In the genomic region with DNA sequence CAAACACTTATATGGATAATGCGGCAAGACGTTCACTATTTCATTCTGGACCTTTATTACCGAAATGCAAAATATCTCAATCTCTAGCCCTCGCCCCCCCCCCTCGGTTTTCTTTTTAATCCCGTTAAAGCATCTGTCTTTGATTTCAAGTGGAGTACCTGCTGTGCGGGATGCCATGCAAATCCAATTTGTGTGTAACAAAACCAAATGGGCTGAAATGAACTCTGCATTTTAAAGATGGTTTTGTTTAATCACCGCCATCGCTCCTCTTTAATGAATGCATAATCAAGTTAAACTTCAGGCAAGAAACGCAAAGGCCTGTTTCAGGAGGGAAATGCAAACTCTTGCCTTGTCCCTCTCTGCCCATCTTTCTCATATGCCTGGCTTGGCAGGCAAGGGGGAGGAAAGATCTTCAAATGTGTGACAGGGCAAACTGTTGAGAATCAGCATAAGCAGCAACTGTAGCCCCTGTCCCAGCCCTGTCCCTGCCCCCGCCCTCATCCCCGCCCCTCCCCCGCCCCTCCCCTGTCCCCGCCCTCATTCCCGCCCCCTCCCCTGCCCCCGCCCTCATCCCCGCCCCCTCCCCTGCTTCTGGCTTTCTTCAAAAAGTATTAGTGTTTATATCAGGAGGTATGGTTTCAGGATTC, we compare ENCODE assay signal across 13 mouse cellular contexts.
DNase-seq lines count a peak whose midpoint lies in the region; ATAC-seq and TF ChIP-seq lines count a peak whose summit lies in the region.
"Had no signal": no experiment of that assay in that cellular context is flagged by ENCODE, and none has a peak within 500 bp of the region (broad histone marks: within the 10 kb centered on the region; RNA-seq: fewer than 3 reads in every experiment).

No protein-coding gene starts in this region.

- WGBS in forebrain, embryonic 12.5 days: 18% methylated on average over 14 of the region's 17 CpGs
- 32% methylated on average over 12 of the region's 17 CpGs for WGBS in hindbrain, embryonic 16.5 days
- 15% methylated on average over 12 of the region's 17 CpGs for WGBS in midbrain, postnatal 0 days

- no peak for TF ChIP-seq POLR2A in brain, embryonic 14.5 days (IDR thresholded peaks at IDR 0.05; ENCODE audit: borderline replicate concordance, extremely low read depth, insufficient read depth, insufficient read length, poor library complexity, severe bottlenecking)

- no peak overlapping the region for H3K27ac ChIP-seq in forebrain, embryonic 12.5 days
- no peak overlapping the region for H3K27ac ChIP-seq in hindbrain, embryonic 16.5 days (ENCODE audit: low read depth, low read length)
- H3K27ac ChIP-seq in midbrain, postnatal 0 days (ENCODE audit: low read depth, low read length): no peak overlapping the region
- H3K27ac ChIP-seq: heart, embryonic 10.5 days had no signal

- H3K36me3 ChIP-seq in forebrain, embryonic 12.5 days (replicated peaks): no peaks in the 10 kb centered on the region
- no peaks in the 10 kb centered on the region for H3K36me3 ChIP-seq in hindbrain, embryonic 16.5 days (ENCODE audit: control insufficient read depth, insufficient read depth, low read length)
- no peaks in the 10 kb centered on the region for H3K36me3 ChIP-seq in midbrain, postnatal 0 days (ENCODE audit: insufficient read depth, low read length)
- H3K36me3 ChIP-seq: heart, embryonic 10.5 days had no signal

- no peaks in the 10 kb centered on the region for H3K9me3 ChIP-seq in forebrain, embryonic 12.5 days
- no peaks in the 10 kb centered on the region for H3K9me3 ChIP-seq in hindbrain, embryonic 16.5 days (ENCODE audit: control insufficient read depth, low read length)
- no peaks in the 10 kb centered on the region for H3K9me3 ChIP-seq in midbrain, postnatal 0 days (ENCODE audit: low read length)
- H3K9me3 ChIP-seq: heart, embryonic 10.5 days had no signal

- ATAC-seq in forebrain, embryonic 12.5 days (ENCODE audit: low FRiP score): peak; percentile 80; the same call in 1 of the 2 replicates
- peak; percentile 78 for ATAC-seq in hindbrain, embryonic 16.5 days
- 0 out of 2 replicates have a peak, but pooled peaks have one; percentile 23 for ATAC-seq in midbrain, postnatal 0 days (ENCODE audit: low FRiP score)
- ATAC-seq: liver, postnatal 0 days had no signal

- no peaks in the 10 kb centered on the region for H3K27me3 ChIP-seq in forebrain, embryonic 12.5 days
- no peaks in the 10 kb centered on the region for H3K27me3 ChIP-seq in hindbrain, embryonic 16.5 days (replicated peaks; ENCODE audit: control insufficient read depth, insufficient read depth, low read length)
- H3K27me3 ChIP-seq in midbrain, postnatal 0 days (ENCODE audit: insufficient read depth, low read length): no peaks in the 10 kb centered on the region
- H3K27me3 ChIP-seq: CH12.LX had no signal

- H3K4me1 ChIP-seq in forebrain, embryonic 12.5 days: peaks cover 7% of the 10 kb centered on the region
- H3K4me1 ChIP-seq in hindbrain, embryonic 16.5 days (ENCODE audit: control insufficient read depth, insufficient read depth, low read depth, low read length): no peaks in the 10 kb centered on the region
- no peaks in the 10 kb centered on the region for H3K4me1 ChIP-seq in midbrain, postnatal 0 days (ENCODE audit: insufficient read depth, low read length)
- H3K4me1 ChIP-seq: heart, embryonic 10.5 days had no signal

- no peak overlapping the region for H3K9ac ChIP-seq in forebrain, embryonic 12.5 days
- H3K9ac ChIP-seq in hindbrain, embryonic 16.5 days (ENCODE audit: low read depth, low read length): no peak overlapping the region
- no peak overlapping the region for H3K9ac ChIP-seq in midbrain, postnatal 0 days (replicated peaks; ENCODE audit: low read length, poor library complexity, severe bottlenecking)
- H3K9ac ChIP-seq: liver, postnatal 0 days had no signal

- no peak overlapping the region for H3K4me3 ChIP-seq in forebrain, embryonic 12.5 days (replicated peaks)
- H3K4me3 ChIP-seq in hindbrain, embryonic 16.5 days (ENCODE audit: low read length): no peak overlapping the region
- no peak overlapping the region for H3K4me3 ChIP-seq in midbrain, postnatal 0 days (ENCODE audit: low read depth, low read length)
- H3K4me3 ChIP-seq: heart, embryonic 10.5 days had no signal

- TF ChIP-seq CTCF in brain, embryonic 14.5 days (IDR thresholded peaks at IDR 0.05; ENCODE audit: borderline replicate concordance, extremely low read depth, insufficient read depth, insufficient read length): no peak
- no peak for TF ChIP-seq CTCF in midbrain, postnatal 0 days (IDR thresholded peaks at IDR 0.05)

- DNase-seq in brain, embryonic 14.5 days (ENCODE audit: low read depth): peak; percentile 85
- DNase-seq in midbrain, postnatal 0 days (ENCODE audit: low spot score): peak; percentile 40
- DNase-seq in urinary bladder, postnatal 36 days (ENCODE audit: low spot score in 2 of 2): no peak
- no peak for DNase-seq in heart, adult 11 months
- DNase-seq in spleen, adult 18-20 months: no peak
- DNase-seq: kidney, postnatal 36 days; liver, postnatal 0 days; right cerebral cortex, adult 18-20 months; thymus, postnatal 14 days had no signal

- H3K4me2 ChIP-seq in forebrain, embryonic 12.5 days: peak overlapping the region; percentile 32
- no peak overlapping the region for H3K4me2 ChIP-seq in hindbrain, embryonic 16.5 days (ENCODE audit: low read length)
- no peak overlapping the region for H3K4me2 ChIP-seq in midbrain, postnatal 0 days (ENCODE audit: low read depth, low read length, poor library complexity, severe bottlenecking)

Comparison
In these comparisons a context has a peak if more than half of its experiments do, and no peak if none do; other contexts are left out.
1. DNase-seq: peak in brain, embryonic 14.5 days (single experiment) and midbrain, postnatal 0 days (single experiment); none in urinary bladder, postnatal 36 days (0 of 2), heart, adult 11 months (single experiment) and spleen, adult 18-20 months (0 of 2).
2. ATAC-seq: peak in every context shown above with its lines; median percentile 80 in forebrain, embryonic 12.5 days; 78 in hindbrain, embryonic 16.5 days; 23 in midbrain, postnatal 0 days.